Mouse (Mus musculus): Measurements from ENCODE around the gene Tnfaip3. TPM values are rescaled to one million over a fixed set of nuclear protein-coding genes. Genes with fewer than 3 reads are reported as not detected.

Gene Tnfaip3
- polyA plus RNA-seq, 1 experiment from 2014 or later = 3.1 TPM

GRCm38 (mm10) chr10:19009186-19009672 lies 6.2 kb downstream of the Tnfaip3 start:
- H3K36me3 ChIP-seq (ENCODE audit: control insufficient read depth, insufficient read depth, low read length) = peaks cover 12% of the 10 kb centered on the region; the same call in 1 of the 2 replicates
- no peaks in the 10 kb centered on the region for H3K27me3 ChIP-seq (ENCODE audit: control insufficient read depth, insufficient read depth, low read length)
- no peak overlapping the region for H3K4me3 ChIP-seq (replicated peaks; ENCODE audit: low read depth, low read length)
- no peak for ATAC-seq (ENCODE audit: low FRiP score, low TSS enrichment)
- no peaks in the 10 kb centered on the region for H3K9me3 ChIP-seq (ENCODE audit: control insufficient read depth, low read length)
- no peak overlapping the region for H3K27ac ChIP-seq (replicated peaks; ENCODE audit: low read depth, low read length)
- 65% methylated on average over 8 of the region's 8 CpGs for WGBS
- DNase-seq = no peak
- H3K4me2 ChIP-seq (ENCODE audit: low read length) = no peak overlapping the region
- H3K9ac ChIP-seq (replicated peaks; ENCODE audit: low read length) = no peak overlapping the region
- 0 out of 2 replicates have a peak, but pooled peaks cover 2% of the 10 kb centered on the region for H3K4me1 ChIP-seq (ENCODE audit: control insufficient read depth, insufficient read depth, low read length)

DNA sequence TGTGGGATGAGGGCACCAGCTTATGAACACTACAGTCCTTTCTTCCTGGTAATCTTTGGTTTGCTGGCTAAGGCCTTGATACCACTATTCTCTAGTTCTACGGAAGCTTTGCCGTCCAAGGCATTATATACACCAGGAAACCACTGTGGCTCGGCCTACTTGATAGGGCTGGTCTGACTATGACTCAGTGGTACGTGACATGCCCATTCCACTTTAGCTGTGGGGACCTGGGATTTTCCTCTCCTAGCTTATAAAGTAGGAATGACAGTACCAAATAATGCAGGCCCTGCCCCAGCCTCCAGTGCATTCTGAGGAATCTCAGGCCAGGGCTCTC lies 6.9 kb downstream of the Tnfaip3 start:
- H3K9me3 ChIP-seq (ENCODE audit: control insufficient read depth, low read length) = no peaks in the 10 kb centered on the region
- no peak overlapping the region for H3K4me2 ChIP-seq (ENCODE audit: low read length)
- no peaks in the 10 kb centered on the region for H3K27me3 ChIP-seq (ENCODE audit: control insufficient read depth, insufficient read depth, low read length)
- H3K9ac ChIP-seq (replicated peaks; ENCODE audit: low read length) = no peak overlapping the region
- WGBS = 95% methylated on average over 4 of the region's 4 CpGs
- H3K27ac ChIP-seq (replicated peaks; ENCODE audit: low read depth, low read length) = no peak overlapping the region
- peaks cover 12% of the 10 kb centered on the region; the same call in 1 of the 2 replicates for H3K36me3 ChIP-seq (ENCODE audit: control insufficient read depth, insufficient read depth, low read length)
- DNase-seq (no peak), ATAC-seq (ENCODE audit: low FRiP score, low TSS enrichment) (no peak)
- H3K4me1 ChIP-seq (ENCODE audit: control insufficient read depth, insufficient read depth, low read length) = no peaks in the 10 kb centered on the region
- no peak overlapping the region for H3K4me3 ChIP-seq (replicated peaks; ENCODE audit: low read depth, low read length)

GRCm38 (mm10) chr10:19007897-19008606 lies 7.4 kb downstream of the Tnfaip3 start:
- H3K4me3 ChIP-seq (replicated peaks; ENCODE audit: low read depth, low read length) = no peak overlapping the region
- no peaks in the 10 kb centered on the region for H3K9me3 ChIP-seq (ENCODE audit: control insufficient read depth, low read length)
- no peaks in the 10 kb centered on the region for H3K4me1 ChIP-seq (ENCODE audit: control insufficient read depth, insufficient read depth, low read length)
- 87% methylated on average over 8 of the region's 8 CpGs for WGBS
- H3K27ac ChIP-seq (replicated peaks; ENCODE audit: low read depth, low read length) = no peak overlapping the region
- no peak overlapping the region for H3K4me2 ChIP-seq (ENCODE audit: low read length)
- no peaks in the 10 kb centered on the region for H3K27me3 ChIP-seq (ENCODE audit: control insufficient read depth, insufficient read depth, low read length)
- H3K9ac ChIP-seq (replicated peaks; ENCODE audit: low read length) = no peak overlapping the region
- H3K36me3 ChIP-seq (ENCODE audit: control insufficient read depth, insufficient read depth, low read length) = peaks cover 16% of the 10 kb centered on the region; the same call in 1 of the 2 replicates
- no peak for DNase-seq
- ATAC-seq (ENCODE audit: low FRiP score, low TSS enrichment) = no peak

- Histone ChIP-seq H3K9ac (replicated peaks; ENCODE audit: low read length) (no peak overlapping the region), H3K27me3 (ENCODE audit: control insufficient read depth, insufficient read depth, low read length) (no peaks in the 10 kb centered on the region), H3K4me3 (replicated peaks; ENCODE audit: low read depth, low read length) (no peak overlapping the region), H3K9me3 (ENCODE audit: control insufficient read depth, low read length) (no peaks in the 10 kb centered on the region), H3K4me1 (ENCODE audit: control insufficient read depth, insufficient read depth, low read length) (no peaks in the 10 kb centered on the region), H3K27ac (replicated peaks; ENCODE audit: low read depth, low read length) (no peak overlapping the region), H3K4me2 (ENCODE audit: low read length) (no peak overlapping the region), H3K36me3 (ENCODE audit: control insufficient read depth, insufficient read depth, low read length) (peaks cover 16% of the 10 kb centered on the region; the same call in 1 of the 2 replicates)
- no peak for ATAC-seq (ENCODE audit: low FRiP score, low TSS enrichment)
- DNase-seq = no peak
- 92% methylated on average over 12 of the region's 12 CpGs for WGBS
Observed at GRCm38 (mm10) chr10:19002091-19002785, 13.2 kb downstream of the Tnfaip3 start.

- H3K9ac ChIP-seq (replicated peaks; ENCODE audit: low read length) = no peak overlapping the region
- H3K36me3 ChIP-seq (ENCODE audit: control insufficient read depth, insufficient read depth, low read length) = peaks cover 4% of the 10 kb centered on the region; the same call in 1 of the 2 replicates
- no peaks in the 10 kb centered on the region for H3K4me1 ChIP-seq (ENCODE audit: control insufficient read depth, insufficient read depth, low read length)
- no peak overlapping the region for H3K4me2 ChIP-seq (ENCODE audit: low read length)
- DNase-seq (no peak), ATAC-seq (ENCODE audit: low FRiP score, low TSS enrichment) (no peak)
- no peak overlapping the region for H3K4me3 ChIP-seq (replicated peaks; ENCODE audit: low read depth, low read length)
- no peaks in the 10 kb centered on the region for H3K27me3 ChIP-seq (ENCODE audit: control insufficient read depth, insufficient read depth, low read length)
- H3K27ac ChIP-seq (replicated peaks; ENCODE audit: low read depth, low read length) = no peak overlapping the region
- H3K9me3 ChIP-seq (ENCODE audit: control insufficient read depth, low read length) = no peaks in the 10 kb centered on the region
- 83% methylated on average over 2 of the region's 2 CpGs for WGBS
Observed at GRCm38 (mm10) chr10:18999427-18999826, 16.0 kb downstream of the Tnfaip3 start.

DNA sequence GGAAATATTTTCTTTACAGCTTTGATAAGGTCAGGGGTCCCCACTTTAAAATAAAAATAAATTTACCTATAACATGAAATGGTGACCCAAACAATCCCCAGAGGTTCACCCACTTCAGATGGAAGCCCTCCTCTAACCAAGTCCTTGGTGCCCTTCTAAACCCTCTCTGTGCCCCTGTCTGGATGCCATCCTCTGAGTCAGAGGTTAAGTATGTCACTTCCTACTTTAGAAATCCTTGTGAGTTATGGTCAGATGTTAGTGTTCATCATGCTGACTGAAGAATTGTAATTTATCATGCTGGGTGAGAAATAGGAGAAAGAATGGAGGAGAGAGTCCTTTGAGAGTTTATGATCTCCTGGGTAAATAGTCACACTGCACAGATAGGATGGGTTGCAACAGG lies 19.1 kb downstream of the Tnfaip3 start:
- H3K4me2 ChIP-seq (ENCODE audit: low read length) = no peak overlapping the region

GRCm38 (mm10) chr10:18995465-18996261 lies 19.8 kb downstream of the Tnfaip3 start:
- H3K27me3 ChIP-seq (ENCODE audit: control insufficient read depth, insufficient read depth, low read length) = no peaks in the 10 kb centered on the region
- H3K9me3 ChIP-seq (ENCODE audit: control insufficient read depth, low read length) = no peaks in the 10 kb centered on the region
- no peak overlapping the region for H3K27ac ChIP-seq (replicated peaks; ENCODE audit: low read depth, low read length)
- 94% methylated on average over 12 of the region's 12 CpGs for WGBS
- no peak for ATAC-seq (ENCODE audit: low FRiP score, low TSS enrichment)
- H3K36me3 ChIP-seq (ENCODE audit: control insufficient read depth, insufficient read depth, low read length) = no peaks in the 10 kb centered on the region
- H3K4me2 ChIP-seq (ENCODE audit: low read length) = no peak overlapping the region
- H3K4me1 ChIP-seq (ENCODE audit: control insufficient read depth, insufficient read depth, low read length) = no peaks in the 10 kb centered on the region
- DNase-seq = no peak
- H3K4me3 ChIP-seq (replicated peaks; ENCODE audit: low read depth, low read length) = no peak overlapping the region
- no peak overlapping the region for H3K9ac ChIP-seq (replicated peaks; ENCODE audit: low read length)

More for the DNA sequence above, 19.1 kb downstream of the Tnfaip3 start:
- Histone ChIP-seq H3K36me3 (ENCODE audit: control insufficient read depth, insufficient read depth, low read length) (no peaks in the 10 kb centered on the region), H3K4me3 (replicated peaks; ENCODE audit: low read depth, low read length) (no peak overlapping the region), H3K27ac (replicated peaks; ENCODE audit: low read depth, low read length) (no peak overlapping the region), H3K9me3 (ENCODE audit: control insufficient read depth, low read length) (no peaks in the 10 kb centered on the region), H3K4me1 (ENCODE audit: control insufficient read depth, insufficient read depth, low read length) (no peaks in the 10 kb centered on the region), H3K9ac (replicated peaks; ENCODE audit: low read length) (no peak overlapping the region), H3K27me3 (ENCODE audit: control insufficient read depth, insufficient read depth, low read length) (no peaks in the 10 kb centered on the region)
- DNase-seq (no peak), ATAC-seq (ENCODE audit: low FRiP score, low TSS enrichment) (no peak)

GRCm38 (mm10) chr10:18992971-18993370 lies 22.5 kb downstream of the Tnfaip3 start:
- WGBS = 93% methylated on average over 4 of the region's 4 CpGs

More at GRCm38 (mm10) chr10:18992971-18993370, 22.5 kb downstream of the Tnfaip3 start:
- no peaks in the 10 kb centered on the region for H3K4me1 ChIP-seq (ENCODE audit: control insufficient read depth, insufficient read depth, low read length)
- H3K27me3 ChIP-seq (ENCODE audit: control insufficient read depth, insufficient read depth, low read length) = no peaks in the 10 kb centered on the region
- no peak for DNase-seq
- ATAC-seq (ENCODE audit: low FRiP score, low TSS enrichment) = no peak
- H3K9ac ChIP-seq (replicated peaks; ENCODE audit: low read length) = no peak overlapping the region
- H3K9me3 ChIP-seq (ENCODE audit: control insufficient read depth, low read length) = no peaks in the 10 kb centered on the region
- no peak overlapping the region for H3K27ac ChIP-seq (replicated peaks; ENCODE audit: low read depth, low read length)
- H3K36me3 ChIP-seq (ENCODE audit: control insufficient read depth, insufficient read depth, low read length) = no peaks in the 10 kb centered on the region
- no peak overlapping the region for H3K4me2 ChIP-seq (ENCODE audit: low read length)
- H3K4me3 ChIP-seq (replicated peaks; ENCODE audit: low read depth, low read length) = no peak overlapping the region

Measured in midbrain, embryonic 14.5 days (tissue).